Mouse (Mus musculus) megakaryocyte, embryonic 14.5 days (primary cell): ENCODE measurements around the gene Pde1c.

Experiments used
- FLI1 ChIP-seq: IDR thresholded peaks from 2 replicates; pipeline ENCODE4 v1.6.1; 2012; ENCODE audit warnings: low read length, inconsistent platforms, mixed read lengths
- GATA1 ChIP-seq: IDR thresholded peaks from 3 replicates; pipeline ENCODE4 v1.6.1; 2012; ENCODE audit warnings: mixed read lengths, low read length, inconsistent platforms, borderline replicate concordance

DNA sequence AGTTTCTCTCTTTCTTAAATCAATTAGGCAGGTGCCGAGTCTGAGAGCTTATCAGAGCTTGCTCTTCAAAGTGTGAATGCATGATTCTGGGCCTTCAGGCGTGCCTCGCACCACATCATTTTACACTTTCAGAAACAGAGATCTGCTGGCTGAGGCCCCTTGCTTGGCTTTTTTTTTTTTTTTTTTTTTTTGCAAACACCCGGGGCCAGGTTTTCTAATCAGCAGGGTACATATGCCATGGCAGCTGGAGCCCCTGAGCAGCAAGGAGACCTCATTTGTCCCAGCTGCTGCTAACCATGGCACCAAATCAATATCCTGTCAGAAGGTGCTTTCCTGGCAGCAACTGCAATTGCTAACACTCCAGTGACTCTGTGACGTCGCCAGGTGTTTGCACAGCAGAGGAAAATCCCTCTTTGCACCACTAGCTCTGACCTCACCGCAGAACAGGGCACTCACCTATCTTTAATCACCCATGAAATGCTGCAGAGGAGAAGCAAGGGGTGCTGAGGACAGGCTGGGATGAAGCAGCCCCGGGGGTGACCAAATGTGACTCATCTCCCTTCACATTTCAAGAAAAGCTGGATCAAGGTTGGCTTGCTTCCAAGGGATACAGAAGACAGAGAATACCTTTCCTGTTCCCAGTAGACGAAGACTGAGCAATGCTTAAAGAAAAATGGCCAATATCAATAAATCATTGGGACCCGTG lies 195.7 kb downstream of the Pde1c start:
- no peak for TF ChIP-seq FLI1
- TF ChIP-seq GATA1 = no peak
